Mouse (Mus musculus): ENCODE measurements around the gene Fbxw26. TPM values are rescaled to one million over a fixed set of nuclear protein-coding genes. Genes with fewer than 3 reads are reported as not detected.
"Not testable (repeated sequence)": the region's sequence is repeated elsewhere in the genome, so short reads cannot be mapped to it uniquely, and the experiment has no call there.

Fbxw26 gene
- not detected in 2 replicates for polyA plus RNA-seq (2014; fragmentation: Nextera tagmentation; extraction: Ambion mirVana)

DNA sequence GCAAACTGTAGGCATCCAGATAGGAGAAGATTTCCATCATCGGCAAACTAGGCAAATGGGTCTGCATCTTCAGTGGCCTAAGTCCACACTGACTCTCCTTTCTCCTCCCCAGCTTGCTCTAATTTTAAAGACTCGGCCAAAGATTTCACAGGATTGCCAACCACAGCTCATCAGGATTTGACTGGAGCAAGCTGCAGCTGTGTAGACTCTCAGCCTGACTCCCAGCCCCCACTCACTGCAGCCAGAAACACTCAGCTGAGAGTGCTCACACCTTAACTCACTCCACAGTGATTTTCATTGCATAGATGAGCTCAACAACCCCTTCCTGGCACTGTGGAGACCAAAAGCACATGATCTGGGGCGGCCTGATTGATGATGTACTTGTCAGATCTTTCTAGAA lies at the start of gene Fbxw26:
Fbxw26 (minus strand) TSS at position 101 of the 400 bp plus-strand sequence.
- H3K4me3 ChIP-seq (ENCODE audit: low read depth, low read length); ATAC-seq (ENCODE audit: low read depth); H3K27me3 ChIP-seq (ENCODE audit: control insufficient read depth, insufficient read depth, low read length); H3K9ac ChIP-seq (replicated peaks; ENCODE audit: low read depth, low read length); H3K4me2 ChIP-seq (ENCODE audit: low read depth, low read length); H3K27ac ChIP-seq (ENCODE audit: low read depth, low read length); H3K4me1 ChIP-seq (ENCODE audit: control insufficient read depth, insufficient read depth, low read length); H3K36me3 ChIP-seq (ENCODE audit: control insufficient read depth, insufficient read depth, low read length); H3K9me3 ChIP-seq (ENCODE audit: control insufficient read depth, low read length): not testable (repeated sequence)
- 83% methylated on average over 3 of the region's 3 CpGs for WGBS

DNA sequence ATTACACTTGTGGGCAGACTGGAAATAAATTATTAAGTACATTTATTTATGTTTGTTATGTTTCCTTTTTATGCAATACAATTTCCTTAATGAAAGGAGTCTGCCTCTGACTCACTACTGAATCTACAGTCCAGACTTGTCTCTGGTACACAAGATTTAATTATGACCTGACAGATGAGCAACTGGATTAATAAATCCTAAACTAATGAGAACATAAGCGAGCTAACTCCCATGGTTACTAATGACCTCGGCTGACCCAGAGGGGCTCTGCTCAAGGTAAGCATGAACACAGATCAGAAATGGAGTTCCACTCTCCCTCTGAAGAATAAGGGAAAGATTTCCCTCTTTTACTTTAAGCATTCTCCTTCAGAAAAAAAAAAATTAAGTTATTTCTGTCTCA lies 49.3 kb upstream of the Fbxw26 start:
- Histone ChIP-seq H3K4me1 (ENCODE audit: control insufficient read depth, insufficient read depth, low read length) (no peaks in the 10 kb centered on the region), H3K4me3 (ENCODE audit: low read depth, low read length) (no peak overlapping the region), H3K9ac (replicated peaks; ENCODE audit: low read depth, low read length) (no peak overlapping the region), H3K27me3 (ENCODE audit: control insufficient read depth, insufficient read depth, low read length) (no peaks in the 10 kb centered on the region), H3K9me3 (ENCODE audit: control insufficient read depth, low read length) (no peaks in the 10 kb centered on the region), H3K27ac (ENCODE audit: low read depth, low read length) (no peak overlapping the region), H3K4me2 (ENCODE audit: low read depth, low read length) (no peak overlapping the region), H3K36me3 (ENCODE audit: control insufficient read depth, insufficient read depth, low read length) (no peaks in the 10 kb centered on the region)
- WGBS: 69% methylated on average over 2 of the region's 2 CpGs
- ATAC-seq (ENCODE audit: low read depth): no peak

DNA sequence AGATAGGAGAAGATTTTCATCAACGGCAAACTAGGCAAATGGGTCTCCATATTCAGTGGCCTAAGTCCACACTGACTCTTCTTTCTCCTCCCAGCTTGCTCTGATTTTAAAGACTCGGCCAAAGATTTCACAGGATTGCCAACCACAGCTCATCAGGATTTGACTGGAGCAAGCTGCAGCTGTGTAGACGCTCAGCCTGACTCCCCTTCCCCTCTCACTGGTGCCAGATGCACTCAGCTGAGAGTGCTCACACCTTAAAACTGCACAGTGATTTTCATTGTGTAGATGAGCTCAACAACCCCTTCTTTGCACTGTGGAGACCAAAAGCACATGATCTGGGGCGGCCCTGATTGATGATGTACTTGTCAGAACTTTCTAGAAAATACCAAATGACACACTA lies 44.7 kb upstream of the Fbxw26 start, which contains the start of gene Fbxw27:
Fbxw27 (minus strand) TSS at position 101 of the 400 bp plus-strand sequence.
- 85% methylated on average over 4 of the region's 4 CpGs for WGBS
- not testable (repeated sequence) for ATAC-seq (ENCODE audit: low read depth); H3K36me3 ChIP-seq (ENCODE audit: control insufficient read depth, insufficient read depth, low read length)

DNA sequence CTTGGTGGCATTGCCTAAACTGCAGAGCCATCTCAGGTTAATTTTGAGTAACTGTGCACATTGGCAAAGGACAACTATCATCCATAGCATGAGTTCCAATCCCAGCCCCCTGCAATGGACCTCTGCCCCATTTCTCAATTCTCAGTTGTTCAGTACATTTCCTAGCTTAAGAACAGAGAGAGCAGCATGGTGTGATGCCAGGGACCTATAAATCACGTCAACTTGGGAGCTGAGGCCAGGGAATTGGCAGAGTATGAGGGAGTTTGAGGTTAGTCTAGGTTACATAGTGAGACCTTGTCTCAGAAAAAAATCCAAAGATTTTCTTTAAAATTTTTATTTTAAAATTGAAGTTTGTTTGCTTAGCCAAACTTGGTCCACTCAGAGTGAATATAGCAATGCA lies 21.0 kb upstream of the Fbxw26 start:
- not testable (repeated sequence) for H3K27me3 ChIP-seq (ENCODE audit: control insufficient read depth, insufficient read depth, low read length); H3K9me3 ChIP-seq (ENCODE audit: control insufficient read depth, low read length); H3K36me3 ChIP-seq (ENCODE audit: control insufficient read depth, insufficient read depth, low read length); ATAC-seq (ENCODE audit: low read depth); H3K27ac ChIP-seq (ENCODE audit: low read depth, low read length); H3K9ac ChIP-seq (replicated peaks; ENCODE audit: low read depth, low read length); H3K4me3 ChIP-seq (ENCODE audit: low read depth, low read length); H3K4me1 ChIP-seq (ENCODE audit: control insufficient read depth, insufficient read depth, low read length); H3K4me2 ChIP-seq (ENCODE audit: low read depth, low read length)
- WGBS: 78% methylated on average over 1 of the region's 1 CpGs

More for the DNA sequence above, 44.7 kb upstream of the Fbxw26 start, which contains the start of gene Fbxw27:
- H3K4me1 ChIP-seq (ENCODE audit: control insufficient read depth, insufficient read depth, low read length); H3K9me3 ChIP-seq (ENCODE audit: control insufficient read depth, low read length); H3K27ac ChIP-seq (ENCODE audit: low read depth, low read length); H3K4me3 ChIP-seq (ENCODE audit: low read depth, low read length); H3K27me3 ChIP-seq (ENCODE audit: control insufficient read depth, insufficient read depth, low read length); H3K4me2 ChIP-seq (ENCODE audit: low read depth, low read length); H3K9ac ChIP-seq (replicated peaks; ENCODE audit: low read depth, low read length): not testable (repeated sequence)

DNA sequence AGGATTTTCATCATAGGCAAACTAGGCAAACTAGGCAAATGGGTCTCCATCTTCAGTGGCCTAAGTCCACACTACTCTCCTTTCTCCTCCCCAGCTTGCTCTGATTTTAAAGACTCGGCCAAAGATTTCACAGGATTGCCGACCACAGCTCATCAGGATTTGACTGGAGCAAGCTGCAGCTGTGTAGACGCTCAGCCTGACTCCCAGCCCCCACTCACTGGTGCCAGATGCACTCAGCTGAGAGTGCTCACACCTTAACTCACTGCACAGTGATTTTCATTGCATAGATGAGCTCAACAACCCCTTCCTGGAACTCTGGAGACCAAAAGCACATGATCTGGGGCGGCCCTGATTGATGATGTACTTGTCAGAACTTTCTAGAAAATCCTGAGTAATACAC lies 43.3 kb downstream of the Fbxw26 start, which contains the start of gene Fbxw18:
Fbxw18 (minus strand) TSS at position 101 of the 400 bp plus-strand sequence.
- ATAC-seq (ENCODE audit: low read depth); H3K27ac ChIP-seq (ENCODE audit: low read depth, low read length); H3K9me3 ChIP-seq (ENCODE audit: control insufficient read depth, low read length); H3K4me1 ChIP-seq (ENCODE audit: control insufficient read depth, insufficient read depth, low read length); H3K4me2 ChIP-seq (ENCODE audit: low read depth, low read length); H3K27me3 ChIP-seq (ENCODE audit: control insufficient read depth, insufficient read depth, low read length); H3K9ac ChIP-seq (replicated peaks; ENCODE audit: low read depth, low read length); H3K4me3 ChIP-seq (ENCODE audit: low read depth, low read length); H3K36me3 ChIP-seq (ENCODE audit: control insufficient read depth, insufficient read depth, low read length): not testable (repeated sequence)
- 88% methylated on average over 4 of the region's 4 CpGs for WGBS

DNA sequence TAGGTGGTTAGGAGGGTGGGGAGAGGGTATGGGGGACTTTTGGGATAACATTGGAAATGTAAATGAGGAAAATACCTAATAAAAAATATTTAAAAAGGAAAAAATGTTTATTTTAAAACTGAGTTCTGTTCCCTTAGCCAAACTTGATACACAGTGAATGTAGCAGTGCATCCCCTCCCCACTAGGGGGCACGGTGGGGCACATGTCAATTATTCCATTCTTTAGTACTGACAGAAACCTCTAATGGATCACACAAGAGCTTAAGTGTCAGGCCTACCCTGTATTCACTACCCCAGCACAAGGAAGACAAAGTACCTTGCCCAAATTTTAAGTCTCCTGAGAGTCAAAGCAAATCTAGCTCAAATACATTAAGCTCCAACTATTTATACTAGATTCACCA lies 60.6 kb downstream of the Fbxw26 start:
- no peaks in the 10 kb centered on the region for H3K9me3 ChIP-seq (ENCODE audit: control insufficient read depth, low read length)
- 14% methylated on average over 1 of the region's 1 CpGs for WGBS
- no peak for ATAC-seq (ENCODE audit: low read depth)
- no peak overlapping the region for H3K27ac ChIP-seq (ENCODE audit: low read depth, low read length)
- no peaks in the 10 kb centered on the region for H3K27me3 ChIP-seq (ENCODE audit: control insufficient read depth, insufficient read depth, low read length)
- no peak overlapping the region for H3K4me3 ChIP-seq (ENCODE audit: low read depth, low read length)
- H3K4me2 ChIP-seq (ENCODE audit: low read depth, low read length): no peak overlapping the region
- no peak overlapping the region for H3K9ac ChIP-seq (replicated peaks; ENCODE audit: low read depth, low read length)
- H3K36me3 ChIP-seq (ENCODE audit: control insufficient read depth, insufficient read depth, low read length): no peaks in the 10 kb centered on the region
- H3K4me1 ChIP-seq (ENCODE audit: control insufficient read depth, insufficient read depth, low read length): no peaks in the 10 kb centered on the region

Other genes with a start within 250 kb of the Fbxw26 start
- gene Fbxw15, start 177.8 kb downstream of the Fbxw26 start, polyA plus RNA-seq (2014; fragmentation: Nextera tagmentation; extraction: Ambion mirVana): not detected in 2 replicates
- gene Fbxw24, start 120.0 kb downstream of the Fbxw26 start, polyA plus RNA-seq (2014; fragmentation: Nextera tagmentation; extraction: Ambion mirVana): not detected in 2 replicates
- not detected in 2 replicates for gene Fbxw25, start 81.4 kb downstream of the Fbxw26 start, polyA plus RNA-seq (2014; fragmentation: Nextera tagmentation; extraction: Ambion mirVana)
- not detected in 2 replicates for gene Fbxw18, start 43.4 kb downstream of the Fbxw26 start, polyA plus RNA-seq (2014; fragmentation: Nextera tagmentation; extraction: Ambion mirVana)
- gene Fbxw27, start 44.6 kb upstream of the Fbxw26 start, polyA plus RNA-seq (2014; fragmentation: Nextera tagmentation; extraction: Ambion mirVana): not detected in 2 replicates
- gene Spink8, start 66.2 kb upstream of the Fbxw26 start, polyA plus RNA-seq (2014; fragmentation: Nextera tagmentation; extraction: Ambion mirVana): not detected in 2 replicates
- gene Nme6, start 86.7 kb upstream of the Fbxw26 start, polyA plus RNA-seq (2014; fragmentation: Nextera tagmentation; extraction: Ambion mirVana): 62.5 and 63.7 TPM in 2 replicates
- gene Camp, start 103.5 kb upstream of the Fbxw26 start, polyA plus RNA-seq (2014; fragmentation: Nextera tagmentation; extraction: Ambion mirVana): 0.75 and 0.76 TPM in 2 replicates
- gene Cdc25a, start 129.5 kb upstream of the Fbxw26 start, polyA plus RNA-seq (2014; fragmentation: Nextera tagmentation; extraction: Ambion mirVana): 8.6 and 12.5 TPM in 2 replicates
- gene Map4, start 185.4 kb upstream of the Fbxw26 start, polyA plus RNA-seq (2014; fragmentation: Nextera tagmentation; extraction: Ambion mirVana): 171 and 219 TPM in 2 replicates

Data from neural tube, embryonic 14.5 days (tissue).